Mouse (Mus musculus) embryo, embryonic 10.5 days (tissue): ENCODE results near the gene Prune1.
A peak's percentile ranks its signal among the peaks of the same experiment; 100 is the strongest.
"Not testable (repeated sequence)": the region's sequence is repeated elsewhere in the genome, so short reads cannot be mapped to it uniquely, and the experiment has no call there.

Experiments
- DNase-seq: peaks from one replicate; pipeline ENCODE4 v3.0.0-alpha.2; 2015; ENCODE audit warnings: low spot score

The Prune1 gene

DNA sequence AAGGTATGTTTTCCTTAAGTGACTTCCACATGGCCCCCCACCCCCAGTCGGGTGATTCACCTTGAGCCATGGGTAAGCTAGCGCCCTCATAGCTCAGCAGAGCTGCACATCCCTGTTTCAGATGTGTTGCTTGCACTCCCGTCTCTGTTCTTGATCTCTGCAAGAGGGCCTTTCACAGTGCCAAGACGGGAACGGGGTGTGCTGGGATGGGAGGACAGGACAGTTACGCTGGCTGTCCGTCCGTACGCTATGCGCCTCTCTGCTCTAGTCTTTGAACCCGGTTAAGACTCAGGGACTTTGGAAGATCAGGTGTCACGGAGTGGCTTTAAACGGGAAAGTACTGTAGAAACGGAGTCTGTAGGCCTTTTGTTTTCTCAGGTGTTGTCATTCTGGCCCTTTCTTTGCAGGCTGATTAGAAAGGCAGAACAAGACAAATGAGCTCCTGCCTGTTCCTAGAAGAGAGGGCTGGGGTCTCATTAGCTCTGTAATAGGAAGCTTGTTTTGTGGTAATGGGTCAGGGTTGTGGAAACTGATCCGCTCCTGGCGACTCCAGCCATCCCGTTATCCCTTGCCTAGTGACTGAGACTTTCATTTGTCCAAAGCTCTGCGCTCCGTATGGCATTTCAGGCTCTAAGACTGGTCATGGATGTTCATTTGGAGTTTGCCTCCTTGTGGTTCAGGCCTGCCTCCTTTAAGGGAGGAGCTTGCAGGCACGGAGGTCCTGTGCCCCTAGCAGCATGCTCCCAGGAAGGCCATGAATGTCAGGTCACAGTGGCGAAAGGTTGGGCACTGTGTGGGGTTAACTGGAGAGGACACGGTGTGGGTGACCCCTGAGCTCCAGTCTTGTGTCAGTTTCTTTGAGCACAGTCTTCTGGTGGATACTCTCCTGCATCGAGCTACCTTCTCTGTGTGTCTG is 46.2 kb downstream of the Prune1 start:
- peak; percentile 31 for DNase-seq

- no peak for DNase-seq
Measured at GRCm38 (mm10) chr3:95233303-95233980, 48.4 kb downstream of the Prune1 start.

DNA sequence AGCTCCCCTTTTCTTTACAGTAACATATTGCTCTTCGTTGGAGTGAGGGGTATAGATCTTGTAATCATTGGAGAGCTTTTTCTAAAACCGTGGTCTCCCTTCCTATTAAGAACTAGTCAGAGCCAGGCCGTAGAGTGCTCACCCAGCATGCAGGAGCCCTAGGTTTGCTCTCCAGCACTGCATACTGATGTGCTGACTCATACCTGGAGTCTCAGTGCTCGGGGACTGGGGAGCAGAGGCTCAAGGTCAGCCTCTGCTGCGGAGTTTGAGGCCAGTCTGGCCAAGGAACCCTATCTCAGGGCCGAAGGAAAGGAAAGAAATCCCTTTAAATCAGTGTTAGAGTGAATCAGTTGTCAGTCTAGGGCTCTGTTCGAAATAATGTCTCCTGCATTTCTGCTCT is 49.1 kb downstream of the Prune1 start:
- no peak for DNase-seq

- DNase-seq: no peak
Measured at GRCm38 (mm10) chr3:95231298-95232221, 50.3 kb downstream of the Prune1 start, which contains the start of gene Mllt11. TSS of gene Mllt11 (minus strand) at chr3:95232171.

GRCm38 (mm10) chr3:95230495-95231297 is 51.2 kb downstream of the Prune1 start:
- peak; percentile 59 for DNase-seq

- DNase-seq: peak; percentile 61
Measured at GRCm38 (mm10) chr3:95229781-95230494, 51.9 kb downstream of the Prune1 start.

DNA sequence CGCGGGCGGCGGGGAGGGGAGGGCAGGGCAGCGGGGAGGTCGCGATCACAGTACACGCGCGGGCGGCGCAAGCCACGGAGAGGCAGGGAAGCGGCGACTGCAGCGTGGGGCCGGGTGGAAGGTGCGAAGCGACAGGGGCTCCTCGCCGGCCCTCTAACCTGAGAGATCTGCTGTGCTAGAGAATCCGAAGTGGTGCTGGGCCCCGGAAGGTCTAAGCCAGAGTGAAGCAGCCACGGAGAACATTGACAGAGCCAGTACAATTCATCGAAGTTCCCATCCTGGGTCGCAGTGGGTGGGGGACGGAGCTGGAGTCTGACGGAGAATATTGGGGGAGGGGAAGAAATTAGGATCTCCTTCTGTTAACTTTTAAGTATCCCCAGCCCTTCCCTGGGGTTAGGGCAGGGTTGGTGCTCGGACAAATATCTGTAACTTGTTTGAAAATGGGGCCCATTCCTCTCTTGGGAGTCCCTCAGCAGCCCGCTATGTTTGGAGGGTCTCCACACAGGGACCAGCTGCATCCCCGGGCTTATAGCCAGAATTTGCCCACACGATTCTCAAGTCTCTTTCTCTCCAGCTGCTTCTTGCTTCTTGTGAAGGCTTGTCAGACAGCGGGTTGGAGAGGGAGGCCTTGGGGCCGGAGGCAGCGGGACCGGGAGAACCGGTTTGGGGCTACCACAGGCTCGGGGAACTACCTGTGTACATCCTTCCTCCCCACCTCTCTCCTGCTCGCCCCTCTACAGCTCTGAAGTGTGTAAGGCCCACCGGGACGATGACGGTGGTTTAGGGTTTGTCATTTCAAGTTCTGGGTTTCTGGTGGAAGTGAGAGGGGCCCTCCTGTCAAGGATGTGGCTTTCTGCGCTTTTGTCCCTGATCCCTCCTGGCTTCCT is 52.7 kb downstream of the Prune1 start:
- DNase-seq: peak; percentile 61

- DNase-seq: peak; percentile 95
Measured at GRCm38 (mm10) chr3:95228148-95228893, 53.6 kb downstream of the Prune1 start, which contains the start of gene Cdc42se1. TSS of gene Cdc42se1 (plus strand) at chr3:95228732.

- peak; percentile 48 for DNase-seq
Measured at GRCm38 (mm10) chr3:95227214-95227613, 54.7 kb downstream of the Prune1 start.

GRCm38 (mm10) chr3:95224295-95224694 is 57.6 kb downstream of the Prune1 start:
- DNase-seq: peak; percentile 67

GRCm38 (mm10) chr3:95223041-95223440 is 58.8 kb downstream of the Prune1 start:
- DNase-seq: no peak

DNA sequence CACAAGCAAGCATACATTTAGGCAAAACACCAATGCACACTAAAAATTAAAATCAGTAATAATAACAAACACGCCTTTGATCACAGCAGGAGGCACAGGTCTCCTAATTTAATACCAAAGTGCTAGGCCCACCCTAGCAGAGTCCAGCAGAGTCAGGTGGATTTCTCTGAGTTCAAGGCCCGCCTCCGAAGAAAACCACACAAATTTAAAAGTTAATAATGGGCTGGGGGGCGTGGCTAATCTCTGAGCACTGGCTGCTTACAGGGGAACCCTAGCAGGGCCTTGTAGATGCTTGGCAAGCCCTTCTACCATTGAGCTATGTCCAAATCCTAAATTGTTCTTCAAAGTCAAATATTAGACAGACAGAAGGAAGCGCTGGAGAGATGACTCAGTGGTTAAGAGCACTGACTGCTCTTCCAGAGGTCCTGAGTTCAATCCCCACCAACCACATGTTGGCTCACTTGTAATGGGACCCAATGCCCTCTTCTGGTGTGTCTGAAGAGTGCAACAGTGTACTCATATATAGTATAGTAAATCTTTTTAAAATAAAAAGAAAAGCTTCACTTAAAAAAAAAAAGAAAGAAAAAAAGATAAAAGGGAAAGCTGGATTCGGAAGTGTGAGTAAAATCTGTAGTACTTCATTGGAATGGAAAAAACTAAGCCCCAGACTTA is 63.3 kb downstream of the Prune1 start:
- peak; percentile 23 for DNase-seq

DNA sequence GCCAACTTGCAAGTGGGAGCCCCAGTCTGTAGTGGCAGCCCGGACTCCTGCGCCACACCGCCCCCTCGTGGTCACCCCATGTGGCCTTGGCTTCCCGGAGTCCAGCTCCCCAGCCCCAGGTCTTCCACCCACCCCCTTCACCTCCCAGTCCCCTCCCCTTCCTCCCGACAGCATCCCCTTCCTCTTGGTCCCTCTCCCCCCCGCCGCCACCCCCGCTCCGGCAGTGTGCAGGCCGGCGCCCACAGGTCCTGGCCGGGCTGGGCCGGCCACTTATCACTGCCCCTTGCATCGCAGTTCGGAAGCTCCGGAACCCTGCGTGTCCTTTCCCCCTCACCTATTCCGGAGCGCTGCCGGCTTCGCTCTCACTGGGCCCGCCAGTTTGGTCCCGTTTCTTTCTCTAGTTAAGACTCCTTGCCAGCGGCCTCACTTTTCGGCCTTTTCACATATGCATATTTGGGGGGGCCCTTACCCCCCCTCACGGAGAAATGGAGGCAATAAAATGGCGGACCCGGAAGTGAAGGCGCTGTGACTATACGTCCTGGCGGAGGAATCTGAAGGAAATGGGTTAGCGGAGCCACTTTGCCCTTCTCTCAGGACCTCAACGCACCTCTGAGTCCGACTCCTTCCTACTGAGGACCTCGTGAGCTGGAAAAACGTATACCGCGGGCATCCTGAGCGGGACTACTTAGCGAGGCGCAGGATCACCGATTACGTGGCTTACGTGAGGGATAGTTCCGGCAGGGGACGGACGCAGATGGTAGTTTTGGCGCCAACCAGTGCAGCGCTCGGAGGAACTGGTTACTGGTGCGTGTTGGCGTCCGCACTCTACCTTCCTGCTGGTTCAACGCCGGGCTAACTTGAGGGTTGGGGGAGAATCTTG is 64.4 kb downstream of the Prune1 start, which contains the start of gene Gabpb2:
Gabpb2 (minus strand) TSS at position 662 of the 880 bp plus-strand sequence.
- DNase-seq: peak; percentile 95

- DNase-seq: no peak
Measured at GRCm38 (mm10) chr3:95216655-95217254, 65.1 kb downstream of the Prune1 start.

- no peak for DNase-seq
Measured at GRCm38 (mm10) chr3:95213609-95213975, 68.3 kb downstream of the Prune1 start.

DNA sequence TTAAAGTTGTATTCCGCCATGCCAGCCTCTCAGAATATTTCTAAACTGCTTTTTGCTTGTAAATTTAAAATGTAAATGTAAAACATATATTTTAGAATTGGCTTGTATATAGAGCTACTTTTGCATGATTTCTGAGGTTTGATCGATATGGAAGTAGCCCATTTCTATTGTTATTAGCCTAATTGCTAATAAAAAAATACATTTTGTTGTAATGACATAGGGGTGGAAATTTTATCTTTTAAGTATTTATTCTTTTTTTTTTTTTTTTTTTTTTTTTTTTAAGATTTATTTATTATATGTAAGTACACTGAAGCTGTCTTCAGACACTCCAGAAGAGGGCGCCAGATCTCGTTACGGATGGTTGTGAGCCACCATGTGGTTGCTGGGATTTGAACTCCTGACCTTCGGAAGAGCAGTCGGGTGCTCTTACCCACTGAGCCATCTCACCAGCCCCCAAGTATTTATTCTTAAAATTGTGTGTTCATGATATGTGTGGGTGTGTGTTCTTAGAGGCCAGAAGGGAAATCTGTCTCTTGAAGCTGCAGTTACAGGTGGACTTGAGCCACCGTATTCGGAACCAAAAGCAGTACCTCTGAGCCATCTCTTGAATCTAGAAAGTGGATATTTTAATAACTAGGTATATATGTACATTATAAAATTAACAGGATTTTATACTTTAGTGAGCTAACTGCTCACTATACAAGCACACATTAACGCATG is 68.8 kb downstream of the Prune1 start:
- DNase-seq: not testable (repeated sequence)
